Mouse (Mus musculus) right cerebral cortex, postnatal 4 days (tissue): ENCODE measurements around the gene C1ql1.

Experiments
- DNase-seq: peaks from one replicate; pipeline ENCODE4 v3.0.0-alpha.2; 2022

Gene C1ql1

DNA sequence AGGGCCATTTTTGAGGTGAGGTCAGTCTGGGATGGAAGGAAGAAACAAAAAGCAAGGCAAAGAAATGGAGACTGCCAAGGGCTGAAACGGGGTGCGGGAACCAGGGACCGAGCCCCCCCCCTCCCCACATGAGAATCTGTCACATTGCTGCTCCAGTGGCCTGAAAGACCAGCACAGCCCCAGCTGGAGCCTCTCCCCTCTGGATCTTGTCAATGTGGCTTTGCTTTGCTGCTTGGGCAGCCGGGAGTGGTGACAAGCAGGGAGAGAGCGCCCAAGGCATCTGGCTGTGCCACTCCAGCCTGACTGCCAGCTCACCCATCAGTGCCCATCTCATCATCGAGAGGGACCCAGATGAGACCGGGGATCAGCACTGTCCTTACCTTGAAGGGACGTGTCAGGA, 11.2 kb upstream of the C1ql1 start:
- DNase-seq = no peak

DNA sequence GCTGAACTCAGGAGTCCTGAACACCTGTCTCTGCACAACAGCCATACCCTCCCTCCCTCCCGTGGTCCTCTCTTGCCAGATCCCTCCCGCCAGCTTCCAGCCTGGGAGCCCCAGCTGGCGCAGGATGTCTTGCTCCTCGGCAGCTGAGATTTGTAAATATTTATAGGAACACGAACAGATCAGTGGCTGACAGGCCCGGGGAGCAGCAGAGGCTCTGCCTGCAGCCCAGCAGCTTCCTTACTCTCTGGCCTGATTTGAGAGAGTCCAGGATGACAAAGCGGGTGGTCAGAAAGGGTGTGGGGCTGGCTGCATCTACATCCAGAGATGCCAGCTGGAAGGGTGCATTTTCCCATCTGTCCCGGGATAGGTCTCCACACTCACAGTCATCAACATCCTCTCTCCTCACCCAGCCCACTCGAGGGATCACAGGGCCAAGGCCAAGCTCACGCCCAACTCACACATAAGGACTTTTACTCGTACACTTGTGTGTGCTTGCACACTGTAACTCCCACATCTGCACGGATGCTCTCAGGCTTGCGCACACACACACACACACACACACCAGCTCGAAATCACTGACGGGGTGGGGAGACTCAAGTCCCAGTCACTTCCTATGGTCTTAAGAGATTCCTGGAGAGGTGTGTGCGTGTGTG, 10.6 kb upstream of the C1ql1 start:
- no peak for DNase-seq

DNA sequence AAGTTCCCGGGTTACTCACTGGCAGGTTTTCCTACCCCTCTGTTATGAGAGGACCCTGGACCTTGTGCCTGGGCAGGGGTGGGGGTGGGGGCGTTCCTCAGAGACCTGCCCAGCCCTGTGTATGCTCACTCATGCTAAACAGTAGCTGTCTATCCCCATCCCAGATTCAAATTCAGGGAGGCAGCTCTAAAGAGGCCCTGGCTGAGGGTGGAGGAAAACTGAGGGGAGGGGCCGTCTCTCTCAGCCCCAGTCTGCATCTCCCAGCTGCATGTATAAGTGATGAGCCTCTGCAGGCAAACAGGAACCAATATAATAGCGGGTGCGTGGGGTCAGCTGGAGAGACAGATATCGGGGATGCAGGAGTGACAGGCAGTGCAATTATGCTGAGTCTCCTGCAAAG, 6.4 kb upstream of the C1ql1 start:
- no peak for DNase-seq

DNA sequence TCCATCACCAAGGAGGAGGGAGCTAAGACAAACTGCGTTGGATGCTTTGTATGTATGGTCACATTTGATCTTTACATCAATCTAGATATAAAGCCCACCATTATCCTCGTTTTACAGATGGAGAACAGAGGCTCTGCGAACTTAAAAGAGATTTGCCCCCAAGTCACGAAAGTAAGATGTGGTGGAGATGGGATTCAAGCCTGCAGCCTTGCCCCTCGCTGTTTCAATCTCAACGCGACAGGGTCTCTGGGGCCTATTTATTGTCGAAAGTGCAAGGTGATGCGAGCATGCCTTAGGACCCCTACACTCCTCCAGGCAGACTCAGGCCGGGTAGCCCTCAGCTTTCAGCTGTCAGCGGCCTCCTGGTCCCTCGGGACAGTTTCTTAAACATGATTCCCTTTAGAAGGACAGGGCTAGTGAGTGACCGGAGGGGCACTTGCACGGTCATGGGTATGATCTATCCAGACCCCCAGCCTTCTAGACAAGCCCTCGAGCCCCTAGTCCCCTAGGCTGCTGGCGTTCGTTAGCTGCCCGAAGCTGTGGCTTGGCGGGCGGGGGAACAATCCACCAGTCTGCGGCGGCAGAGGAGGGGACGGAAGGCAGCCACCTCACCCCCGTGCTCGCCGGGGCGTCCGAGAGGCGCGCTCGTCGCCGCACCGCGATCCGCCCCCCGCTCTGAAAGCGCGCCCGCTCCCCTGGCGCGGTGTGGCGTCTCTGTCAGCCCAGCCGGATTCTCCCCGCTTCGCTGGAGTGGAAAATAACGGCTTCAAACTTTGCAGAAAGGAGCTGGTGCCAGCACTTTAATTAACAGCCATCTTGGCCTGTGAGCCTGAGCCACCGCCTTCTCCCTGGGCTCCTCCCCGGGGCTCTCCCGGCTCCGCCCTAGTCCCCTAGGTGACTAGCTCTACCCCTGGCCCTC, 1.8 kb upstream of the C1ql1 start:
- DNase-seq = peak; percentile 26

DNA sequence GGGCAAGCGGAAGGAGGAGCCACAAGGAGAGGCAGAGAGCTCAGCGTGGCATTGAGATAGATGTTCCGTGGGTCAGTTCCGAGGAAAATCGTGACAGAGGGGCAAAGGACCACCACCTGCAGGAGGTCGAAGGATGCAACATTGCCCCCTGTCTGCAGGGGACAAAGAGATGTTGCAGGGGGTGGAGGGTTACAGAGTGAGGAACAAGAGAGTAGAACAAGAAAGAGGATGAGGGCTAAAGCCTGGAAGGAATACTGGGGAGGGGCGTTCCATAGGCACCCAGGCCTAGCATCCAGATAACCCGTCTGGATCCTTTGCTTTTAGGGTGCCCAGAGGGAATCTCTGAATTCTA, 480 bp upstream of the C1ql1 start:
- no peak for DNase-seq

DNA sequence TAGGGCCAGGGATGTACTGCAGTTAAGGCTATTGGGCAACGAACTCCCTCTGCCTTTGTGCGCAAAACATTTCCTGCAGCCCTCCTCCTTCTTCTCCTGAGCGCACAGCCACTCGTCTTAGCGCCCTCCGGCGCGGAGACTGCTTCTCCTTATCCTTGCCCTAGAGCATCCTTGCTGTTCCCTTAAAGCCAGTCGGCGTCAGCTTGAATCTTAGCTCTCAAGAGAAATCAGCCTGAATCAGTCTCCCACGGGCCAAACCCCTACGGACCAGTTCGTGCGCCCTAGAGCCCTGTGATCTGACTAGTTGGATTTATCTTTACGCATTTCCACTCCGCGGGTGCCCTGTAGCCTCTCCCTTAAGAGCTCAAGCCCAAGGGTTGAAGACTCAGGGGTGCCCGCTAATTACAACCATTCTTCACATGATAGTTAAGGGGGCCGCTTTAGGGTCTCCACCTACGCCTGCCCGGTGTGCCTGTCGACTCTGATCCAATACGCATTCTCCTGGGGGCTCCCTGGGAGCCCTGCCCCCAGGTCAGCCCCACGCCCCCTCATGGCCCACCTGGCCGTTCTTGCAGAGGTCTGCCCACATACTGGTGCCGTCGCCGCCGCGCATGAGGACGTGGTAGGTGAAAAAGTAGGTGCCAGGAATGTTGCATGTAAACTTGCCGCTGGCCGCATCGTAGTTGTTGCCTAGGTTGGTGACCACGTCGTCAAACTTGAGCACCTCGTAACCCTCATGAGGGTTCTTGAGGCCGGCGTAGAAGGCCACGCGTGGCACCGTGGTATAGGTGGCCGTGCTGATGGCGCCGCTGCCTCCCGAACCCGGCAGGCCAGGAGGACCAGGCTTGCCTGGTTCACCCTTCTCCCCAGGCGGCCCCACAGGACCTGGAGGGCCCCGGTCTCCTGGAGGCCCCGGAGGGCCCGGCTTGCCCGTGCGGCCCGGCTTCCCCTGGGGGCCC, 903 bp downstream of the C1ql1 start:
- no peak for DNase-seq

DNA sequence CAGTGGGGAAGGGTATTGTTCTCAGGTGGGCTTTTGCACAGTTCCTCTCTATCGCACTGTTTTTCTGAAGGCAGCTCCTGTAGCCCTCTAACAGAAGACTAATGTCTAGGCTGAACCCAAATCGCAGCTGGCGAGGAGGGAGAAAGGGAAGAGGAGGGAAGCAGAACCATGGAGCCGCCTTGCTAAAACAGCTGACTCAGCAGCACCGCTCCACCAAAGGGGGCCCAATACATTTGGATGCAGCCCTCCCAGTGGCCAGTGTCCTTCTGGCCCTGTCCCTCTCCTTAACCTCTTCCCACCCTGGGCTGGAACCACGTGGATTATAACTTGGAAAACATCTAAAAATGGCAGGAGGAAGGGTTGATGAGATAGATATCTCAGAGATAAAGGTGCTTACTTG, 5.3 kb downstream of the C1ql1 start:
- DNase-seq = no peak

DNA sequence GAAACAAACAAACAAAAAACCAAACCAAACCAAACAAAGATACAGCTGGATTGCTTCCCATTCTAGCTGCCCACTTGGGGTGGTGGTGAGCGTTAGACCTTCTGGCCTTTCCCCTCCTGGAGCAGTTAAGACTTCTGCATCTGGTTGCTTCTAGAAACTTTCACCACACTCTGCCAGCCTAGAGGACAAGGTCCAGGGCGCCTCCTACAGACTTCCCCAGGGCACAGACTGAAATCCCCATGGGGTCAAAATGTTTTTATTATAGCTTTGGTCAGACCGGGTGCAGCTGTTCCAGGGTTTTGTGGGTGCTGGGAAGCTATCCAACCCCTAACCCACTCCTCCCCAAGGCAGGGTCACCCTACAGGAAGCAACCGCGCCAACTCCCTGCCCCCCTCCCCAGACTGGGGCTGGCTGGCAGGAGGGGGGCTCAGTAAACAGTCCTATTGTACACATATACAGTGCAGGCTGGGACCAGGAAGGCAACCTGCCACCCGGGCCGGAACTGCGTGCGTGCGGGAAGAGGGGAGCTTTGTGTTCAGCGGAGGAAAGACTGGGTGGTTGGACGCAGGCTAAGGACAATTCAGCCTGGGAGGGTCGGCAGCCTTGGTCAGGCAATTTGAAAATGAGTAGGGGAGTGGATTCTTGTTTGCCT, 7.3 kb downstream of the C1ql1 start:
- DNase-seq = peak; percentile 25

DNA sequence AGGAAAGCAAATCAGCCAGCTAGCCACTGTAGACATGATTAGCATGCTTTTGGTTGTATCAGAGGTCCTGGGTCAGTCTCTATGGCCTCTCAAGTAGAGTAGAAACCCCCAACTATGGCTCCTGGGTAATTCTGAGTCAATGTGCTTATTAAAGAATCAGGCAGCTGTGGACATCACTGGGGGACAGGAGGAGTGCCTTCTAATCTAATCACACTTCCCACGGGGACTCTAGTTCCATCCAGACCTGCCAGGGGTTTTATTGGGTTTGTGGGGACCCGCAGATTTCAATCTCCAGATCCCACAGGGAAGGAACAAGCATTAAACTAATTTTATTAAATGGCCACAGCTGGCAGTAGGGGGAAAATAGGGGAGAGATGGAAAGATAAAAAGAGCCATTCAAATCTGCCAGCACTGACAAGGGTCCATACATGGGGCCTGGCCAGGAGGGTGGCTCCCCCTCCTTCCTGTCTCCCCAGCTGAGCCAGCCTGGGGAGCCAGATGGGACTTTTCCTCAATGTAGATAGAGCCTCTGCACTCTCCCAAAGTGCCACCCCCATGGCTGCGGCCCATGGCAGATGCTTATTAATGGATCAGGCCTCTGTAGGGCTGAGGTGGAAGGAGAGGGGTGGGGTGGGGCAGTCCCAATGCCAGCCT, 8.8 kb downstream of the C1ql1 start:
- no peak for DNase-seq

DNA sequence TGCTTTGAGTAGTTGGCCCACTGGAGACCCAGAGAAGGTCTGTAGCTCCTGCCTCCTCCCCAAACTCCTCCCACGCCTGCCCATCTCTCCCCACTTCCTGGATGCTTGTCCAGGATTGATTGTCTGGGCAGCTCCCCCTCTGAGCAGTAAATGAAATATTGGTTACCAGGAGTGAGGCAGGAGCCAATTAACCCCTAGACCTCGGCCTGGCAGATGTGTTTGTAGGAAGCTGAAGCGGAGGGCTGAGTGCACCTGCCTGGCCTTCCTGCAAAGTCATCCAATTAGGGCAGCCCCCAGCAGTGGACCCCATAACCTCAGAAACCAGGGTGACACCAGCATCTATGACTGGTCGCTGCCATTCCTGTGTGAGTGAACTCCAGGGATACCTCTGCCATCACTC, 10.2 kb downstream of the C1ql1 start:
- DNase-seq = no peak

DNA sequence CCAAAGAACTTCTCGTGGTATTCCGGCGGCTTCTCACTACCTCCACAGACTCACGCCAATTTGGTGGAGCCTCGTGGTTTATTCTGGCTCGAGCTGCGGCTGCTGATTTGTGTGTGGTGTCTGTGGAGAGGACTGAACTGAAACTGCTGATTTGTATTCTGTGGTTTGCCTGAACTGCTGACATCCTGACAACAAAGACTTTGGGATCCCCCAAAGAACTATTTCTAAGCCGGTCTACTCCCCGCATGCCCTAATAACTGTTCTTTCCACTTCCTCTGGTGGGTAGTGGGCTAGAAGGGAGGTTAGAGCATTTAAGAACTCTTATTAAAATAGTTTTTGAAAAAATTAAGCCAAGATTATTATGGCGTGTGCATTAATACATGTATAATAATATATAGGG, 15.8 kb downstream of the C1ql1 start:
- no peak for DNase-seq

DNA sequence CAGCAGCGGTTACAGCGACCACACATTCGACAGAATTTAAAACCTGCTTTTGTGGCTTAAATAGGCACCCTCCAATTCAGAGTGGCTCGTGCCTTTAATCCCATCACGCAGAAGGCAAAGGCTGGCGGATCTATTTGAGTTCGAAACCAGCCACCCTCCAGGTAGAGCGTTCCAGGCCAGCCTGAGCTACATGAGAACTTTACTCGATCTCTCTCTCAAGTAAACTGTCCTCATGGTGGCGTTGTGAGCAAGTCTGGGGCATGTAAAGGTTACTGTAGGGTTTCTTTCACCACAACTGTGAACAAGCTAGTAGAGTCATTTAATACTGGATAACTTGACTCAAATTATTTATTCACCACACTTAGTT, 21.2 kb downstream of the C1ql1 start:
- peak; percentile 19 for DNase-seq

DNA sequence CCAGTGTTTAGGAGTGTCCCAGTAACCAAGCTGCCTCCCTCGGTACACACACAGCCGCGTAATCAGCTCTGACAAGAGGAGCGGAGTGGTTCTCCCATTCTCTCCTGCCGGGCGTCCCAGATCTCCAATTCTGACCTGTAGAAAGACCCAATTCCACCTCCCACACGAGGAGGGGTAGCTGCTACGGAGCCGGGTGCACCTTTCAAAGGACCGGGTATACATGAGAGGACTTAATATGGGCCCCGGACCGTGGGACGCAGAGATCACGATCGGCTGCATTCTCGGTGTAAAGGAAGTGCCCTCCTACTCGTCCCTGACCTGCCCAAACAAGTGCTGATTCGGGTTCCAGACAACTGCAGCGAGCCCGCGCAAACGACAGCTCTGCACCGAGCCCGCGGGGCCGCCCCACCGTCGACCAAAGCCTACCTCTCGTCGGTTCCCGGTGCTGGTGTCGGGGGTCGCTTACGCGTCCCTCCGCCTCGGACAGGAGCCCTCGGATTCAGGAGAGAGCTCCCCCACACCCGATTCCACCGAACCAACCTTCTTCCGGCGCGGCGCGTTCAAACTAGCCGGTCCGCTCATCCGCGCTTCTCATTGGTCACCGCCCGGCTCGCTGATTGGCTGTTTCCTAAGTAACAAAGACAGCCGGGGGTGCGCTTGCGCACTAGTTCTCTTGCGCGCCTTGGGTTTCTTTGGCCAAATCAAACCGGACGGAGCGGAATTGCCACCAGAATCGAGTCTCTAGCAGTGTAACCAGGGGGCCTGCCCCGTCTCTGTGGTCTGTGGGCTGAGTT, 21.7 kb downstream of the C1ql1 start, which contains the start of gene Kif18b:
Kif18b (minus strand) TSS at position 568 of the 794 bp plus-strand sequence.
- peak; percentile 93 for DNase-seq

DNA sequence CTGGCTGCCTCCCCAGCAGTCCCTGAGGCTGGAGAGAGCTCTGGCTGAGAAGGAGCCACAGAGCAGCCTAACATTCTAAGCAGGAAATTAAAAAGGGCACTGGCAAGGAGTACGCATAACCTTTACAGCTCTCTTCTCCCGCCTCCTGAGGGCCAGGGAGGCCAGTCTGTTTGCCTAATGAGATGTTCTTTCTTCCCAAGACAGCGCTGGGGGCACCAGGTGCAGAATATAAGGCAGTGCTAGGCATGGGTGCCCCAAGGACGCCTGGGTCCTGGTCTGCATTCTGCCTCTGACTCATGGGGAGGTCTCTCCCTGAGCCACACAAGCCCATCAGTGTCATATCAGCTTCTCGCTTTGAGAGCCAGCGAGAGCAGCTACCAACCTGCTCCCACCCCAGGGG, 25.0 kb downstream of the C1ql1 start:
- no peak for DNase-seq

DNA sequence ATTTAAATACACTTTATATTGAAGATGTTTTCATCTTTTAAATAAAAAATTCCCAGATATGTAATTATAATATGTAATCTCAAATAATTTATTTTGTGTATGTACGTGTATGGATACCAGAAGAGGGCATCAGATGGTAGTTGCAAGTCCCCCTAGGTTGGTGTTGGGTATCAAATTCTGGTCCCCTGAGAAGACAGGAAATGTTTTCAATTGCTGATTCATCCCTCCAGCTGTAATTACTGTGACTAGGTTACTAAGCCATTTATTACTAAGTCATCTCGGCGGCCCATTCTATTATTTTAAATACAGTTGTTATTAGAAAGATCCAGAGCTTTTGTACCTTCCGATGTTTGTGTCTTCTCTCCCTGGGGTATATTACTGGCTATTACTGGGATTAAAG, 28.4 kb downstream of the C1ql1 start:
- DNase-seq = no peak

DNA sequence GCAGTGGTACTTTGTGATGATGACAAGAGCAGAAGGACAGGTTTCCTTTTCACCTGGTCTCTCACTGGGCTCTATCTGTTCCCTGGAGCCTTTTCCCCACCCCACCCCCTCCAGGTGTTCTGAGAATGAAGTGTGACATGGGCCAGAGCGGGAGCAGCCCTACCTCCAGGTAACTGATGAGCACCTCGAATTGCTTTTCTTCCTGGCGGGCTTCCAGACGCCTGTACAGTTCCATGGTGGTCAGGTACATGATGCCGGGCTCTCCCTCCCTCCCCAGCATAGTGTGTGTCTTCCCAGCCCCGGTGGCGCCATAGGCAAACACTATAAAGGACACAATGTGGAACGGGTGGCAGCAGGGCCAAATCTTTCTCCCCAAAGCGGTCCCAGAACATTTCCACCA, 31.1 kb downstream of the C1ql1 start:
- DNase-seq = no peak

DNA sequence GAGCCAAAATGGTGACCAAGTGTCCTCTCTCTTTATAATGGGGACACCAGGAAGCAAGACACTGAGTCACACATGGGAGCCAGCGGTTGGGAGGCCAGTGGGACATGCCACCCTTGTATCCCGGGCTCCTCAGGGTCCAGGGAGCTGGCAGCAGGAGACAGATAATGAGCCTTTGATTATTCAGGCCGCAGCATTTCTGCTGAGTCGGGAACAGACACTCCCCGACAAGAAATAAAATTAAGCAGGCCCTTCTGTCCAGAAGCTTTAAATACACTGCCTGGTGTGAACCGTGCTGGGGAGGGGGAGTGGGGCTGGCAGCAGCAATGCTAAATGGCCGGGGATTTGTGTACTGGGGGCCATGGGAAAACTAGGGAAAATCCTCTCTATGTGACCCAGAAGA, 35.1 kb downstream of the C1ql1 start:
- DNase-seq = no peak

DNA sequence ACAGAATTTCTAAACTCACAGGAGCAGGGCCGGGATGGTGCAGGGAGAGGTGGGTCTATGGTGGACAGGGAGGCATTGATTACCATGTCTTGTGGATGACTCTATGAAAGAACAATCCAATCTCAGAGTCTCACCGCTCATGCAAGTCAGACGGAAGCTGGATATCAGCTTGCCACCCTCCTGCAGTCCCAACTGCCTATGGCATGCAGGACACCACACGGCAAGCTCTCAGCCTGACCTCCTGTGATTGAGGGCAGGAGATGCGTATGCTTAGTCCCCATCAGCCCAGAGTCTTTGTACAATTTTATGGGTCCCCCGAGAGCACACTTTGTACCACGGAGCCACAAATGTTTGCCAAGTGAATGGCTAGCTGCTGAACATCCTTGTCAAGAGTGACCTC, 42.8 kb downstream of the C1ql1 start:
- no peak for DNase-seq

DNA sequence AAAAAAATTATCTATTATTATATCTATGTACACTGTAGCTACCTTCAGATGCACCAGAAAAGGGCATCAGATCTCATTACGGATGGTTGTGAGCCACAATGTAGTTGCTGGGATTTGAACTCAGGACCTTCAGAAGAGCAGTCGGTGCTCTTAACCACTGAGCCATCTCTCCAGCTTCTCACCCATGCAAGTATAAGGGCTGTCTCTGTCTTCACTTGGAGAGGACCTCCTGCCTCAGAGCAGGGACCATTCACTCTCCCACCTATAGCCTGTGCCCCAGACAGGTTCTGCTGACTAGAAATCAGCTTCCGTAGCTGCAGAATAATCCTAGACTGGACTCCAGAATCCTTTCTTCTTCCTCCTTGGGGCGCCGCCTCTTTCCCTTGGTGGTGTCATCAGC, 44.4 kb downstream of the C1ql1 start:
- DNase-seq = no peak

DNA sequence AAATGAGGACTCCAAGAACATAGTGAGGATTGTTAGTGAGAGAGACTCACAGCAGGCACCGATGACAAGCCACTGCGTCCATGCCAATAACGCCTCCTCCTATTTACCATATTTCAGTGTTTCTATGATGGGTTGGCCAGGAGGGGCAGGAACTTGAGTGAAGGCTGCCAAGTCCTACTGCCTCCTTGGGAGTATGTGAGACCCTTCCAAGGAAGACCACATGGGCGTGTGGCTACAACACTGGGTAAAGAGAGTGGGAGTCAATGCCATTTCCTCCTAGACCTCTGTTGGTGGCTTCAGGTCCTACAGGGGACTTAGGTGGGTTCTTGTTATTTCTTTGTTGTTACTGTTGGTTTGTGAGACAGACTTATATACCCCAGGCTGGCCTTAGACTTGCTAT, 45.3 kb downstream of the C1ql1 start:
- no peak for DNase-seq

DNA sequence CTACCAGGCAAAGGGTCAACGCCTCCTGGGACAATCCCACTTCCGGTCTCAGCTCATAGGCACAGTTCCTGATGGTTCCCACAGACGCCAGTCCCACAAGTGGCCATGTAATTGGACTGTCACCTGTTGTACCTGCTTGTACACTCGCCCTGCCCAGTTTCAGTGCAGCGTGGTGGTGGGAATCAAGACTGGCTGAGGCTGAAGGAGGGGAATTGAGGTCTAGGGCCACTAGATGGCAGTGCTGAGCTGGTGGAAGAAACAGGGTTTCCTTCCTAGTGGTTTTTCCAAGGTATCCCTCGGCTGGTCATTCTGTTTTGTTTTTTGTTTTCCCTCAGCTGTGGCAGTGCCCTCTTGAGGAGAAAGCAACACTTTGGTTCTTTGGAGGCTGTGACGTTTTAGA, 45.7 kb downstream of the C1ql1 start, which contains the start of gene Gfap:
Gfap (minus strand) TSS at position 150 of the 400 bp plus-strand sequence.
- peak; percentile 93 for DNase-seq
